Mouse (Mus musculus) limb, embryonic 14.5 days (tissue): ENCODE data around the gene Man2b2. TPM values are rescaled to one million over a fixed set of nuclear protein-coding genes. Genes with fewer than 3 reads are reported as not detected.

Experiments
- ATAC-seq: fragments of 200-750 bp; cut with Nextera tagmentation; 2 replicates; pipeline ENCODE4 v1.8.0; 2017; ENCODE audit warnings: low read depth, moderate number of reproducible peaks, moderate TSS enrichment; ENCODE audit not compliant: low FRiP score
- DNase-seq: peaks from one replicate; pipeline ENCODE4 v3.0.0-alpha.2; 2015; ENCODE audit warnings: low spot score
- H3K27ac ChIP-seq: fragments of 300-500 bp; sonication (generic); replicated peaks from 2 replicates; pipeline ENCODE4 v1.5.1; 2014; ENCODE audit warnings: low read depth, mild to moderate bottlenecking, low read length, moderate library complexity, mixed read lengths
- H3K27me3 ChIP-seq: fragments of 300-500 bp; sonication (generic); 2 replicates; pipeline ENCODE4 v1.6.1; 2014; ENCODE audit warnings: low read length, mixed read lengths; ENCODE audit not compliant: control insufficient read depth, insufficient read depth
- H3K36me3 ChIP-seq: fragments of 300-500 bp; sonication (generic); 2 replicates; pipeline ENCODE4 v1.6.1; 2014; ENCODE audit warnings: mild to moderate bottlenecking, low read length, moderate library complexity, mixed read lengths; ENCODE audit not compliant: control insufficient read depth, insufficient read depth
- H3K4me1 ChIP-seq: fragments of 300-500 bp; sonication (generic); 2 replicates; pipeline ENCODE4 v1.6.1; 2014; ENCODE audit warnings: antibody characterized with exemption, low read length, mixed read lengths; ENCODE audit not compliant: control insufficient read depth, insufficient read depth
- H3K4me2 ChIP-seq: fragments of 300-500 bp; sonication (generic); replicated peaks from 2 replicates; pipeline ENCODE4 v1.6.1; 2014; ENCODE audit warnings: low read depth, mild to moderate bottlenecking, low read length, moderate library complexity; ENCODE audit not compliant: severe bottlenecking
- H3K4me3 ChIP-seq: fragments of 300-500 bp; sonication (generic); replicated peaks from 2 replicates; pipeline ENCODE4 v1.5.1; 2014; ENCODE audit warnings: low read length
- H3K9ac ChIP-seq: fragments of 300-500 bp; sonication (generic); 2 replicates; pipeline ENCODE4 v1.6.1; 2014; ENCODE audit warnings: mild to moderate bottlenecking, low read depth, low read length, moderate library complexity; ENCODE audit not compliant: severe bottlenecking
- H3K9me3 ChIP-seq: fragments of 300-500 bp; sonication (generic); 2 replicates; pipeline ENCODE4 v1.6.1; 2016; ENCODE audit warnings: low read length; ENCODE audit not compliant: control insufficient read depth
- POLR2A ChIP-seq: fragments of 200-500 bp; IDR thresholded peaks from 2 replicates; pipeline ENCODE4 v1.8.0; 2012; ENCODE audit warnings: inconsistent platforms, mild to moderate bottlenecking, moderate library complexity, borderline replicate concordance; ENCODE audit not compliant: insufficient read depth, insufficient read length; ENCODE audit errors: extremely low read depth
- WGBS: fragments of 180-500 bp; shearing (Covaris S2); extraction: QIAGEN DNeasy Blood & Tissue Kit; methylation state at CpG from one replicate; pipeline ENCODE4 v1.1.7; 2014; 5-methylcytosine and 5-hydroxymethylcytosine counted together
- polyA plus RNA-seq, 2 experiments: library from polyadenylated mRNA; depleted of rRNA in 1 of 2; stranded (reverse) in 1 of 2; unstranded in 1 of 2; fragments of >200 nt; fragmentation: Nextera tagmentation in 1 of 2; extraction: Ambion mirVana in 1 of 2; gene quantifications; 2 replicates each; pipeline versions ENCODE4 v1.2.1 to v1.2.3; 2012 to 2014

Gene Man2b2
- polyA plus RNA-seq, 2 experiments, result 16.5 to 24.2 TPM

DNA sequence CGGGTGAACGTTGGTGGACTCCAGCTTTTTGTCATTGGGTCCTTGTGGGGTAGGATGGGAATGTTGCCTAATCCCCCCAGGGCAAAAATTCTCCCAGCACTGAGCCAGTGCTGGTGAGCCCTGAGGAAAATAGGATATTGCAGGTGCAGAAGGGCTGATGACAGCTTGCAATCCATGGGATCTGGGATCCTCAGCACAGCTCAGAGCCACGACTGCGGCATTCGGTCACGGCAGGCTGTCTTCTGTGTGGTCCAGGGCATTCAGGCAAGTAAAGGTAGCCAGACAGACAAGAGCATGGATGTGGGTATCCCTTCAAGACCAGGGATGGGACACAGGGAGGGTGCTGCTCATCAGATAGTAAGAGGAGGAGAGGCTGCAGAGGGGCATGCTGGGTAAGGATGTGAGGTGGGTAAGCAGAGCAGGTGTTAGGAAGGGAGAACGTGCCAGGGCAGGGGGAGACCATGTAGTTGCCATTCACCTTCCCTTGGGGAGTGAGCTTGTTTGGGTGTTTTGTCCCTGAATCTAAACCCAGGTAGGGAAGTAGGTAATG lies 36.3 kb upstream of the Man2b2 start:
- Histone ChIP-seq H3K9me3 (no peaks in the 10 kb centered on the region), H3K27me3 (peaks cover 61% of the 10 kb centered on the region), H3K4me3 (no peak overlapping the region), H3K4me2 (no peak overlapping the region), H3K9ac (no peak overlapping the region), H3K27ac (no peak overlapping the region), H3K36me3 (no peaks in the 10 kb centered on the region), H3K4me1 (peaks cover 3% of the 10 kb centered on the region; the same call in 1 of the 2 replicates)
- no peak for DNase-seq
- 69% methylated on average over 7 of the region's 7 CpGs for WGBS
- TF ChIP-seq POLR2A, result no peak
- no peak for ATAC-seq

- ATAC-seq (no peak), DNase-seq (no peak)
- Histone ChIP-seq H3K4me2 (no peak overlapping the region), H3K9ac (no peak overlapping the region), H3K27ac (no peak overlapping the region), H3K9me3 (0 out of 2 replicates have a peak, but pooled peaks cover 3% of the 10 kb centered on the region), H3K27me3 (peaks cover 5% of the 10 kb centered on the region; the same call in 1 of the 2 replicates), H3K4me3 (no peak overlapping the region), H3K36me3 (no peaks in the 10 kb centered on the region), H3K4me1 (no peaks in the 10 kb centered on the region)
- no peak for TF ChIP-seq POLR2A
- 90% methylated on average over 2 of the region's 2 CpGs for WGBS
These were observed 30.6 kb upstream of the Man2b2 start for GRCm38 (mm10) chr5:36861084-36861483.

- no peak overlapping the region for H3K4me2 ChIP-seq
- no peak overlapping the region for H3K27ac ChIP-seq
- H3K4me3 ChIP-seq, result no peak overlapping the region
- no peak overlapping the region for H3K9ac ChIP-seq
- ATAC-seq (no peak), DNase-seq (no peak)
- 64% methylated on average over 5 of the region's 5 CpGs for WGBS
- H3K27me3 ChIP-seq, result no peaks in the 10 kb centered on the region
- TF ChIP-seq POLR2A, result no peak
- H3K4me1 ChIP-seq, result no peaks in the 10 kb centered on the region
- 0 out of 2 replicates have a peak, but pooled peaks cover 3% of the 10 kb centered on the region for H3K9me3 ChIP-seq
- no peaks in the 10 kb centered on the region for H3K36me3 ChIP-seq
These were observed 27.1 kb upstream of the Man2b2 start for GRCm38 (mm10) chr5:36857546-36857945.

DNA sequence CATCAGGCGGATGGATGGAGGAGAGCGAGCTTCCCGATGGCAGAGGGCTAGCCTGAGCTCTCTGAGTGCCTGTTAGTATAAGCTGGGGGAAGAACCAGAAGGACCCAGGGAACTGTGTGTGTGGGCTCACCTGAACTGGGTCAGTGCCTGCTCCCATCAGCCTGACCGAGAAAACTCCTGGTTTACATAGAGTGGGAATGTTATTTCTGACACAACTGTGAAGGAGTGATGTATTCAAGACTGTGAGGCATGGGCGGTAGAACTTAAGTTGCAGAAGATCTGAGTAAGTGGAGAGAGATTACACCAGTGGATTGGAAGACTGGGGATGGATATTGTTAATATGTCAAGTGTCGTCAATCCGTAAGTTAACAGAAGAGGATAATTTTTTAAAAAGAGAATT lies 26.1 kb upstream of the Man2b2 start:
- 87% methylated on average over 7 of the region's 7 CpGs for WGBS
- no peak overlapping the region for H3K27ac ChIP-seq
- no peak overlapping the region for H3K4me3 ChIP-seq
- 0 out of 2 replicates have a peak, but pooled peaks cover 3% of the 10 kb centered on the region for H3K9me3 ChIP-seq
- H3K36me3 ChIP-seq, result no peaks in the 10 kb centered on the region
- H3K9ac ChIP-seq, result no peak overlapping the region
- no peaks in the 10 kb centered on the region for H3K27me3 ChIP-seq
- no peak for ATAC-seq
- H3K4me1 ChIP-seq, result no peaks in the 10 kb centered on the region
- TF ChIP-seq POLR2A, result no peak
- no peak for DNase-seq
- H3K4me2 ChIP-seq, result no peak overlapping the region

DNA sequence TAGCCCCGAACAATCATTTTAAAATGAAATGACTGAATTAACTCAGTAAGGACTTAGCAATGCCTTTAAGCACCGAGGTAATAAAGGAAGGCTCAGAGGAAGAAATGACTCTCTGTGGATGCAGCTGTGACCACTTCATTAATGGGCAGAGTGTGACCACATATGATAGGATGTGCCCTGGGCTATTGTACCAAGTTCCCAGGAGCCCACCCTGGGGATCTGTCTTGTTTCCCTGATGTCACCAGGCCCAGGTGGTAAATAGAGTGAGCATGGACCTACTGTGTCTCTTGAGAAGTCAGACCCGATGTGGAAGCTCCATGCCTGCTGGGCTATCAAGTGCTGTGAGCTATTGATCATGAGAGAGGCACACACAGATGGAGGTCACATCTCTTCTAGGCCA lies 24.7 kb upstream of the Man2b2 start:
- WGBS, result 59% methylated on average over 3 of the region's 3 CpGs
- H3K36me3 ChIP-seq, result no peaks in the 10 kb centered on the region
- no peak for ATAC-seq

More for the DNA sequence above, 24.7 kb upstream of the Man2b2 start:
- no peak overlapping the region for H3K4me2 ChIP-seq
- DNase-seq, result no peak
- H3K4me1 ChIP-seq, result no peaks in the 10 kb centered on the region
- H3K9me3 ChIP-seq, result no peaks in the 10 kb centered on the region
- H3K9ac ChIP-seq, result no peak overlapping the region
- no peak overlapping the region for H3K27ac ChIP-seq
- H3K27me3 ChIP-seq, result no peaks in the 10 kb centered on the region
- no peak for TF ChIP-seq POLR2A
- no peak overlapping the region for H3K4me3 ChIP-seq
